Mouse (Mus musculus): ENCODE results near the gene Erc2.
A peak's percentile ranks its signal among the peaks of the same experiment; 100 is the strongest.

The Erc2 gene

GRCm38 (mm10) chr14:28072561-28072960 is 450.3 kb downstream of the Erc2 start:
- peak; percentile 7 for DNase-seq

GRCm38 (mm10) chr14:28089636-28090443 is 467.6 kb downstream of the Erc2 start:
- DNase-seq: peak; percentile 38

GRCm38 (mm10) chr14:28091367-28091766 is 469.1 kb downstream of the Erc2 start:
- DNase-seq: no peak

DNA sequence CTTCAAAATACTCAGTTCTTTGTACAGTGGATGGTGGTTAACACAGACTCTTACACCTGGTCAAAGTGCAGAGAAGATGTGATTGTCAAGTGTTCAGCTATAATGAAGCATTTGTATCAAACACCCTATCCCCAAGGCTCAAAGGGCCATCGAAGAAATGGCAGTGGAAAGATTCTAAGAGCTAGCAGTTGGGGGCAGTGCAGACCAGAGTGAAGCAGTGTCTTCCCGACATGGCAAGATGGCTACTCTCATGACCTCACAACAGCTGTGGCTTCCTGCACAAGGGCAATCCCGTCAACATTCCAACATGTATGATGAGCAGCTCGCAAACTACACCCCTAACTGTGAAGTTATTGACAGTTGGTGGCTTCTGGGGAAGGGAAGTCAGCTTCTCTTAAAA is 471.0 kb downstream of the Erc2 start:
- DNase-seq: peak; percentile 7

DNA sequence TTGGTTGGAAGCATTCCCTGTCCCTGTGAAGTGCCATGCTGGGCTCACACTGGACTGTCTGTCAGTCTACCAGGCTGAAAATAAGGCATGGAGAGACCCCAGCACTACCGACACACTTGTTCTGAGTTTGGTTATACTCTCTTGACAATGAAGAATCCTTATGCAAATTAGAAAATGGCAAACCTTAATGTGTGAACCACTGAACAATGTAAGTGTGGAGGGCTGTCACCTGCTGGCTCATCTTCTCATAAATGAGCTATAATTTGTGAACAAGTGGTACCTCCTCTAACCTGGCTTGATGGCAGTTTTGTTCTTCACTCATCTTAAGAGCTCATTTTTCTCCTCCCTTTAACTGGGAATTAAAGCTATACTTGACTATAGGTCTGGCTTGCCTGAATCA is 471.7 kb downstream of the Erc2 start:
- no peak for DNase-seq

- no peak for DNase-seq
Measured at GRCm38 (mm10) chr14:28099084-28099483, 476.9 kb downstream of the Erc2 start.

- DNase-seq: no peak
Measured at GRCm38 (mm10) chr14:28113121-28113520, 490.9 kb downstream of the Erc2 start.

DNA sequence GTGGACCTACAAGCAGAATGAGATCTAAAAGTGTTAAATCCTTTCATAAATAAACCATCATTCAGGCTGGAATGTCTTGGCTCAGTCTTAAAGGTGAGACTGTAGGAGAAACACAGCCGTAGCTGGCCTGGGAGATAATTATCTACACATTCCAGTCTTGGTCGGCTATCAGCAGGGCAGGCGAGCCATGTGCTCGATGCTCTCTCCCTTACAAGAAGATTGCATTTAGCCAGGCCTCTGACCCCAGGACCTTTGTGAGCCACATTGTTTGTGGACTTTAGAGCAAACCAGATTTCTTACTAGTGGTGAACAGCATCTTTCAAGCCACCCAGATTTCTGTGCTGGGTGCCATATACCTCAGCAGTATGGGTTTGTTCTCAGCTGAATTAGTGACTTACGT is 498.6 kb downstream of the Erc2 start:
- no peak for DNase-seq

DNA sequence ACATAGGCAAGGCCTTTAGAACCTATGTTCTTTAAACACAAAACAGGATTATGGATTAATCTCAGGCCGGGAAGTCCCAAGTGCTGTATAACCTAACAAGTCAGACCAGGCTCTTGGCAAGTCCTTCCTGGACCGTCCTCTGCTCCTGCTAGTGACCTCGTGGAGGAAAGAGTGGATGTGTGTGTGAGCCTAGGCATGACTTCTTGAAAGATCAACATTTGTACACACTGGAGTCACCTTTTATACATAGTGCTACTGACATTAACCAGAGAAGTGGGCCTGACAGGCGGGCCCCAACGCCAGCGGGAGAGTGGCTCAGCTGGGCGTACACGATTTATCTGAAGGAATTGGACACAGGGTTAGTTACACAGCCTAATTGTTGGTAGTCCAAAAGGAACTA is 504.6 kb downstream of the Erc2 start:
- no peak for DNase-seq

GRCm38 (mm10) chr14:28128999-28129398 is 506.8 kb downstream of the Erc2 start:
- no peak for DNase-seq

DNA sequence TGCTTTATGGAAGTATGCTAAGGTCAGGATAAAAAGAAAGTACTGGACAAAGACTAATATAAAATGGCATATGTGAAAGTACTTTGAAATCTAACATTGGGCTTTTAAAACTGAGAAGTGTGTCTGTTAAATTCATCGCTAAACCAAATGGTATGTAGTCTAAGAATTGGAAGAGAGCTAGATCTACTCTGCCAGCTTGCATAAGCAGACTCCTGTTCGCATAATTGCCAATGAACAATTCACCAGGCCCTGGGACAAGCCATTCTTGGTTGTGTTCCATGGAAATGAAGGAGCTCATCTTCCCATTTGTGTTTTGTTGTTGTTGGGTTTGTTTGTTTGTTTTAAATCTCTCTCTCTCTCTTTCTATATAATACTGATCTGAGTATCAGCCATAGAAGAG is 521.8 kb downstream of the Erc2 start:
- DNase-seq: no peak

GRCm38 (mm10) chr14:28147201-28147600 is 525.0 kb downstream of the Erc2 start:
- no peak for DNase-seq

DNA sequence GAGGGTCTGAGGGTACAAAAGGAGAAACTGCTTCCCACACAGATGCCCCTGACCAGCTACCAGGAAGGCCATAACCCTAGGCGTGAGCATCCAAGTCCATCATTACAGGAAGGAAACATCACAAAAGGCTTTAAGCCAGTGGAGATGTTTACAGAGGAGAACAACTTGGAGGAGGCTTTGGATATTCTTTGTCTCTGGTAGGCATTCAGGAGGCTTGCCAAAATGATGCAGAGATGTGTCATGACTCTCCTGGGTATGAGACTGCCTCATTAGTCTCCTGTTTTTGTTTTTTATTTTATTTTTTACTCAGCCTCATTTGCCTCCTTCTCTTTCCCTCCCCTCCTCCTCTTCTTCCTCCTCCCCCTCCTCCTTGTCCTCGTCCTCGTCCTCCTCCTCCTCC is 528.7 kb downstream of the Erc2 start:
- no peak for DNase-seq

DNA sequence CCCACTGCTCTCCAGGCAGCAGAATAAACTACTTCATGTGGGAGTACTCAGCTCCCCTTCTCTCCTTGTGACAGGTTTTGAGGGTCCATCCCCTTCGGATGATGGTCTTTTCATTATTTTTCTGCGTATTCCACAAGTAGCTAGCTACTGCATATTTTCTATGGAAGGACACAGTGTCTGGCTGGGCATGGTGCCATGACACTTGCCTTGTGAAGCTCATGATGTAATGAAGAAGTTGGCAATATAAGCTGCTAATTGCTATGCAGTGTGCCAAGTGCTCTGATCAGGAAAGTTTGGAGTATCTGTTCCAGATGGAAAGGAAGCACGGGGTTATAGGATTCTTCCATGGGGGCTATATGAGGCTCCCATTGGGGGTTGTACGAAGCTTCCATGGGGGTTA is 533.5 kb downstream of the Erc2 start:
- no peak for DNase-seq

- no peak for DNase-seq
Measured at GRCm38 (mm10) chr14:28160852-28161251, 538.6 kb downstream of the Erc2 start.

DNA sequence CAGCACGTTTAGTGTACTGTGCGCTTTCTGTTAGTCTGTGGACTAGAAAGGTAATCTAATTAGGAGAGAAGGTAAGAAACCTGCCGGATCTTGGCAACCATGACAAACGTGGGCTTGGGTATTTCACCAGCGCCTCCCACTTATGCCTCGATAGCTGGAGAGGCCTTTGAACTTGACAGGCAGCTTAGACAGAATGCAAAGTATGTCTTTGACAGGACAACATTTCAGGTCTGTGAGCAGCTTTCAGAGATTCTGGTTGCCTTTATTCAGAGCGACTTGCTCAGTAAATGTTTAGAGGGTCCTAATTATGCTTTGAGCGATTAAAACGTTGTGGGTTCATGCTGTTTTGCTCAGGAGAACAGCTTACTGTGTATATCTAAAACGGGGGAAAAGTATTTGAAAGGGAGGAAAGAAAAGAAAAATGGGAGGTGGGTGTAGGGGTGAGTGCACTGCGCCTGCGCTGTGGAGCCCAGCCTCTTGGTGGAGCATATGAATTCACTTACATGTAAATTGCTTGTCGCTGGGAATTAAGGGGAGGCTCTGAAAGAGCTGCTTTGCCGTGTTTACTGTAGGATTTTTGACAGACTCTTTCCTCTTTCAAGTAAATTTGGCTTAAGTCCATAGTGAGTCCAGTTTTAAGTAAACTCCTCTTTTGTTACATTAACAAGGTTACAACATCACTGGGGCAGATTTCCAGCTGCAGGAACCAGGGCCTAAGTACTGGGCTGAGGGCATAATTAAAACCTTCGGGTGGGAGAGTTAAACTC is 542.6 kb downstream of the Erc2 start:
- DNase-seq: peak; percentile 47

DNA sequence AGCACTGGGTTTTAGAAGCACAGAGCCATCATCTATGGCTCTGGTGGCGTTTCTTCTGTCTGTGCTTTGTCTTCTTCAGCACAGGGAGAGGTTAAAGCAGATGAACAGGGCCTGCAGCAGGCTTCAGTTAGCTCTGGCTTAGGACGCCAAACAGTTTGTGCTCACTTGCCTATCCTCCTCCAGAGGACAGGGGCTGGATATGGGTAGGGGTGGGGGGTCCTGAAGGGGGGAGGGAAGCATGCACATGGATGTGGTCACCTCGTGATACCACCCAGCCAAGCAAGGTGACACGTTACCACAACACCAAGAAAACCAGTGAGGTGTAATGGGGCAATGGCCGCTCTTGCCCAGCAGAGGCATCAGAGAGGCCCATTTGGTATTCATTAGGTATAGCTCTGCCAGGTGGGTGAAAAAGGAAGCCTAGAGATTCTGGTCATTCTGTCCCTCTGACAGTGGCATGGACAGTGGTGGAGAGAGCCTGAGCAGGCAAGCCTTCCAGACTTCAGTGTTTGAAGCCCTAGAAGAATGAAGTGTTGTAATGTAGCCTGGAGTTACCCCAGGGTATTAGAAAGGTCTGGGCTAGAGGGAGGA is 543.5 kb downstream of the Erc2 start:
- peak; percentile 9 for DNase-seq

- DNase-seq: no peak
Measured at GRCm38 (mm10) chr14:28170711-28171110, 548.5 kb downstream of the Erc2 start.

DNA sequence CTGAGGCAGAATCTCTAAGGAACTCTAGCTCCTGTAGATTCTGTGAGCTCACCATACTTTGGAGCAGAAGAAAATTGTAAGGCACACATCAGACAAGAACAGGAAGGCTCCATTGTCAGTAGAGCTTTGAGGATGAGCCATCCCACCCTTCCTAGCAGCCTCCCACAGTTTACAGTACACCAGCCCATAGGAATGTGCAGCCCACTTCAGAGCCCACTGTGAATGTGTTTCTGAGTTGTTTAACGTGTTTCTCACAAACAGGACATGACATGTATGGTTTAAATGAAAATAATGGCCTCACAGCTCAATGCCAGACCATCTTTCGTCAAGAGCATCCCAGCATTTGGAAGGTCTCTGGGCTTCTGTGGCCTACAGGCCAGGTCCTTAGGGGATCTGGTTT is 549.1 kb downstream of the Erc2 start:
- no peak for DNase-seq

- no peak for DNase-seq
Measured at GRCm38 (mm10) chr14:28173736-28174135, 551.5 kb downstream of the Erc2 start.

DNA sequence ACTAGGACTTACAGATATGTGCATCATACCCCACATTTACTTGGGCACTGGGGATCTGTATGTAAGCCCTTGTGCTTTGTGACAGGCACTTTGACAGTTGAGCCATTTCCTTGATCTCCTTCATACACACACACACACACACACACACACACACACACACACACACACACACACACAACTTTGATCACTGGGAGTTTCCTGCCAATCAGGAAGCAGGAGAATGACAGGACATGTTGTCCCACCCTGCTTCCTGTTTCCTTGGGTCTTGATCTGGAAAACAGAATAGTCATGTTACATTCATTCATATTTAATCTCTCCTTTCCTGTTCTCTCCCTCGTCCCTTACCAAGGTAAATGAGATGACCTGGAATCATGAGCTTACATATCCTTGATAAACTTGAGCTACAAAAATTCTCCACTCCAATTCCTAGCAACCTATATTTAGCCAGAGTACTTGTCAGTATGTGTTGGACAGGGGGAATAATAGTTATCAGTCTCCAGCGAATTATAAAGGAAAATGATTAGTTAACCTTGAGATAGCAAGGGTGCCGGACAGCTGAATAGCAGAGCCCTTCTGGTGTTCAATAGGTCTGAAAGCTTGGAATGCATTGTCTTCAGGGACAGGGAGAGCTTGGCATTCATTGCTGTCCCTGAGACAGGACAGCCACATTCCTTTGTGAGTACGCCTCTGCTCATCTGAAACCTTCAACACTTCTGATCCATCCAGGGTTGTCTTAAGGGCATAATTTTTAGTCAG is 559.0 kb downstream of the Erc2 start:
- no peak for DNase-seq

GRCm38 (mm10) chr14:28192711-28193364 is 570.6 kb downstream of the Erc2 start:
- peak; percentile 9 for DNase-seq

DNA sequence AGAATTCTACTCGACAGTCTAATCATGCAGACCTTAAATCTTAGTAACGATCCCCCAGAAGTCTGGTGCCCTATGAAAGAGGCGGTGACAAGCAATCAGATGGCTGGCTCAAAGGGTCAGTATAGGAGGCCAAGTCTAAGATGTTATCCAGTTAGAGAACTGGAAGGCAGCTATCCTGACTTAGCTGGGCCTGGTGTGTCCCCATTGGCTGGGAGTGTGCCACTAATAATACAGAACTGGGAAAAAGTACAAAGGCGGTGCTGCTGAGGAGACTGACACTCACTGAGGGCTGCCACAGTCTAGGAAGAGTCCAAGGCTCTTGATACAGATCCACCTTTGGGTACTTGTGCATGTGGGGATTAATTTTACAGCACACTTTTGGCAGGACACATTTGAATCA is 581.6 kb downstream of the Erc2 start:
- peak; percentile 8 for DNase-seq
